Mouse (Mus musculus) WW6 (cell line): ENCODE measurements around the gene Zbtb17.

ENCODE experiments used
- DNase-seq: peaks from one replicate; pipeline ENCODE4 v3.0.0-alpha.2; 2013; ENCODE audit warnings: low read depth, low spot score

The Zbtb17 gene

DNA sequence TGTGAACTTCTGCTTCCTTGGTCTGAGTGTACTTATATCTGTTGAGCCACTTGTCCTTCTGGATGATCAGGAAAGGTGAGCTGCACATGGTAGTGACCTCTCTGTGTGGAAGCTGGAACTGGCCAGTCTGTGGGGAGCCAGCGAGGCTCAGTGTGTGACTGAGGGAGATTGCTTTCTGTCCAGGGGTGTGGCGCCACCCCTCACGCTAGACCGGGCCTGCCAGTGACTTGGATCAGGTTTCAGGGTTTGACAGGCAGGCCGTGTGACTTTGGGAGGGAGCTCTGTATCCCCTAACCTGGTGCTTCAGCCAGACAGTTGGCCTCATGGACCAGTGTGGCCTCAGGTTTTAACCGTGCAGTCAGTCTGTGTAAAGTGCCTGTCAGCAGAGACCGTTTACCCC is 13.8 kb downstream of the Zbtb17 start:
- no peak for DNase-seq

DNA sequence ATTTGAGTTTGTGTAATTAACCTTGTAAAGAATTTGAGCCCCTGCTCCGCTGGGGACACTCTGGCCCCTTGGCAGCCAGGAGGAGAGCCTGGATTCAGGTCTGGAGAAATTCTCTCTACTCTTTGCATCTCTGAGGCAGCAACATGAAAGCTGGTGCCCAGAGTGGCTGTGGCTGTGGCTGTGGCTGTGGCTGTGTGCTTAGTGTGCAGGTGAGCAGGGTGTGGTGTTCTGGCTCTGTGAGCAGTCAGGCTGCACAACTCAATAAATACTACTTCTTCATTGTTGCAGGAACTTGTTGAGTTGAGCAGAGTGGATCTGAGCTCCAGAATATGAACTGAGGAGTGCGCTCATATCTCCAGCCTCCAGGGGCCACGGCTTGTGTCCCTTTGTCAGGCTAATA is 14.4 kb downstream of the Zbtb17 start:
- no peak for DNase-seq

DNA sequence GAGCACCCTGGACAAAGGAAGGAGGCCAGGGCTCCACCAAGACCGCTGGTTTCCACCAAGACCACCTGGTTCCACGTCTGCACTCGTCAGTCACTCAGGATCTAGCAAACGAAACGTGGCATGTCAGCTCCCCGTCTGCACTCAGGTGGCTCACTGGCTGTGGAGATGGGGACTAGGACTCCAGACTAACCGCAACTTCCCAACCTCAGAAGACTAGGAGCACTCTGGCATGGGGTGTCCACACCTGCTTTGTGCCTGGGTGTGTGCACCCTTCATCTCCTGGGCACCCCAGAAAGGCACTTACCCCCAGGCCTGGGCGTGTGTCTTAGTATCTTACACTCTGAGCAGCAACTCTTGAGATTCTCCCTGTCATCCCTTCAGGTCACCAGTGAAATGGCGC is 15.3 kb downstream of the Zbtb17 start:
- no peak for DNase-seq

DNA sequence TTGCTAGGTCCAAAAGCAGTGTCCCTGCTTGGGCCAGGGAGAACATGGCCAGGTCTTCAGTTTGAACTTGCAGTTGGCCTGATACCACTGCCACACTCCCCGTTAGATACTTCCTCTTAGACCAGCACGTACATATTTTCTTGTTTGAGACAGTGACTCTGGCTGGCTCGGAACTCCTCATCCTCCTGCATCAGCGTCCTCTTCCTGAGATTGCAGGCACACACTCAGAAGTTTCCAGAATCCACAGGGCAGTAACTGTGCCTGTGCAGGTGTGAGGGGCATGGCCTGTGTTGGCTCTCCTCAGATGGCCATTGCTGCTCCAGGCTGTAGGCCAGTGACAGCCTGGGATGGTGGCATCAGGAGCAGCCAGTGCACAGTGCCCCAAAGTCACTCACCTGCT is 16.0 kb downstream of the Zbtb17 start:
- DNase-seq, result no peak

DNA sequence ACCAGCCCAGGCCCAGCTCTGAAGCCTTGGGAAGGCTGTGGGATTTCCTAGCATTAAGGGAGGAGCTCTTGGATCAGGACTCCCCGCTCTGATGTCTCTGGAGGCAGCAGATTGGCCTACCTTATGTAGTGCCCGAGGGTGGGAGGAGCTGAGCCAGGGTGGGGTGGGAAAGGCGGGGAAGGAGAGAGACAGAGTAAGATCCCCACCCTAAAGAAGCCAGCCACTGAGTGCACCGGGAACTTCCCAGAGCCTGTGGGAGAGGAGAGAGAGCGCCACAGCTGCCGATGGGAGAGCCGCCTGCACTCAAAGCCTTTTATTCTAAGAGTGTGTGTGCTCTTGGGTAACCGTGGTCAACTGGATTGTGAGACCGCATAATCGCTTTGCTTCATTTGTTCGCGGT is 16.6 kb downstream of the Zbtb17 start:
- DNase-seq, result no peak

DNA sequence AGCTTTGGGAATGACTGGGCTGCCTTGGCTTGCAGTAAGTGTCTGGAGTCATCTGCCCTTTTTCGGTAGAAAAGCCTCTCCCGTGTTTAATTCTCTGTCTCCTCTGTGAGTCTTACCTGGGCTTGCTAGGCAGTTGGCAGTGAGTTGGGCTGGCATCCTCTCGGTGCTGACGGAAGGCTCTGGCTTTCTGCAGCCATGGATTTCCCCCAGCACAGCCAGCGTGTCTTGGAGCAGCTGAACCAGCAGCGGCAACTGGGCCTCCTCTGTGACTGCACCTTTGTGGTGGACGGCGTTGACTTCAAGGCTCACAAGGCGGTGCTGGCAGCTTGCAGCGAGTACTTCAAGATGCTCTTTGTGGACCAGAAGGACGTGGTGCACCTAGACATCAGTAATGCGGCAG is 17.1 kb downstream of the Zbtb17 start:
- DNase-seq, result no peak

DNA sequence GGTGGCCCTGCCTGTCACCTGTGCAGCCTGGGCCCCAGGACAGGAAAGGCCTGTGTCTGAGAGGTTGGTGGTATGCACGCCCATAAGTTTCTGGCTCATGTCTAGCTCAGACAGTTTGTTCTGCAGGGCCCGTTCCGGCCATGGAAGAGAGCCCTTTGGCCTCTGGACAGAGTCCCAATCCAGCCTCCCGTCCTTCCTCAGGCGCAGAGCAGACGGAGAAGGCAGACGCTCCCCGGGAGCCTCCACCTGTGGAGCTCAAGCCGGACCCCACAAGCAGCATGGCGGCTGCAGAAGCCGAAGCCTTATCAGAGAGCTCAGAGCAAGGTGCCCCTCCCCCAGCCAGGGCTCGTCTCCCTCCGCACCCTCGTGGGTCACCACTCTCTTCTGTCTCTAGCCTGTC is 19.0 kb downstream of the Zbtb17 start:
- DNase-seq, result no peak

DNA sequence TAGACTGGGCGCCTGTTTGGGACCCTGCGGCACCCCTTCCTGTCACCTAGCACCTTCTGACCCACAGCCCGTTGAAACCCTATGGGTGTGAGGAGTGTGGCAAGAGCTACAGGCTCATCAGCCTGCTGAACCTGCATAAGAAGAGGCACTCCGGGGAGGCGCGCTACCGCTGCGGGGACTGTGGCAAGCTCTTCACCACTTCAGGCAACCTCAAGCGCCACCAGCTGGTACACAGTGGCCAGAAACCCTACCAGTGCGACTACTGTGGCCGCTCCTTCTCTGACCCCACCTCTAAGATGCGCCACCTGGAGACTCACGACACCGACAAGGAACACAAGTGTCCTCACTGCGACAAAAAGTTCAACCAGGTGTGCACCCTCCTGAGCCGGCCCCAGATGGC is 20.3 kb downstream of the Zbtb17 start:
- no peak for DNase-seq

DNA sequence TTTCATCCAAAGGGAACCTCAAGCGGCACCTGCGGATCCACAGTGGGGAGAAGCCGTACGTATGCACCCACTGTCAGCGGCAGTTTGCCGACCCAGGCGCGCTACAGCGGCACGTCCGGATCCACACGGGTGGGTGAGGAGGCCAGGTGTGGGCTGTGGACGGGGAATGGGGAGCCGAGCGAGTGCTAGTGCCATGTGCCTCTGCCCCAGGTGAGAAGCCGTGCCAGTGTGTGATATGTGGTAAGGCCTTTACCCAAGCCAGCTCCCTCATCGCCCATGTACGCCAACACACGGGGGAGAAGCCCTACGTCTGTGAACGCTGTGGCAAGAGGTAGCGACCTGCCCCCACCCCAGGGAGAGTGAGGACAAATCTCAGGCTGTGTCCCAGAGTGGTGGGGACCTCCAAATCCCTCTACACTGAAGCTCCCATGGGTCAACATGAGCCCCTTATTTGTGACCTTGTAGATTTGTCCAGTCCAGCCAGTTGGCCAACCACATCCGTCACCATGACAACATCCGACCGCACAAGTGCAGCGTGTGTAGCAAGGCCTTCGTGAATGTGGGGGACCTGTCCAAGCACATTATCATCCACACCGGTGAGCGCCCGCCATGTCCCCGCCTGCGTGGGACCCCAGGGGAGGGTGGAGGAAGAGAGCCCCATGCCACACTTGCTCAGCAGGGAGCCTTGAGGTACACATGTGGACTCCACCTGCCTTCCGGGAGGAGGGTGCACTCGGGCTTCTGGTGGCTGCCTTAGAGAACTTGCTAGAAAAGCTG is 21.2 kb downstream of the Zbtb17 start:
- DNase-seq, result no peak

DNA sequence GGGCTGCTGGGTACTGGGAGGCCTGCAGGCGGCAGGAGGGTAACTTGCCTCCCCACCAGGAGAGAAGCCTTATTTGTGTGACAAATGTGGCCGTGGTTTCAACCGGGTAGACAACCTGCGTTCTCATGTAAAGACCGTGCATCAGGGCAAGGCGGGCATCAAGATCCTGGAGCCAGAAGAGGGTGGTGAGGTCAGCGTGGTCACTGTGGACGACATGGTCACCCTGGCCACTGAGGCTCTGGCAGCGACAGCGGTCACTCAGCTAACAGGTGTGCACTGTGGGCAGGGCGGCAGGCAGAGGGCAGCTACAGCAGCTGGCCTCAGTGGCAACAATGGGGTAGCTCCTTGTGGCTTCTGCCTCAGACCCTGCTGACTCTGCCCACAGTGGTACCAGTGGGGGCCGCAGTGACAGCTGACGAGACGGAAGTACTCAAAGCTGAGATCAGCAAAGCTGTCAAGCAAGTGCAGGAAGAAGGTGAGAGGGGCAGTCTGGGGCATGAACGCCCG is 21.9 kb downstream of the Zbtb17 start:
- DNase-seq, result no peak

DNA sequence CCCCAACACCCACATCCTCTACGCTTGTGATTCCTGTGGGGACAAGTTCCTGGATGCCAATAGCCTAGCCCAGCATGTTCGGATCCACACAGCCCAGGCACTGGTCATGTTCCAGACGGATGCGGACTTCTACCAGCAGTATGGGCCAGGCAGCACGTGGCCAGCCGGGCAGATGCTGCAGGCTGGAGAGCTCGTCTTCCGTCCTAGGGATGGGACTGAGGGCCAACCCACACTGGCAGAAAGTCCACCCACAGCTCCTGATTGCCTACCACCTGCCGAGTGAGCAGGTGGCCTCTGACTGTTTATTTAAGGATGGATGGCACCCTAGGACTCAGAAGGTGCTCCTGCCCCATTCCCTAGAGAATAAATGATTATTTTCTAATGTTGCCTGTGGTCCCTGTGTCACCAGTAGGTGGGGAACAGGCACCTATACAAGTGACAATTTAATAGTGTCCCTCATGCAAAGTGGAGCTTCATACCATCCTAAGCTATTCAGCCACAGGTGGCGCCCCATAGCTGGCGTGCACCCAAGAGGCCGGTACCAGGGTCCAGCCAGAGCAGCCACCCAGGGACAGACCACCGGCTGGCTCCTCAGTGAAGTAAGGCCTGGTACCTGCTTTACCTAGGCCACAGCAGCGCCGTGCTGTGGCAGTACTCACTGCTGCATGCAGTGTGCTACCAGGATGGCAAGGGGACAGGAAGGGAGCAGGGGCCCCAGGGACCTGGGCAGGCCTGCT is 22.6 kb downstream of the Zbtb17 start:
- DNase-seq, result no peak

DNA sequence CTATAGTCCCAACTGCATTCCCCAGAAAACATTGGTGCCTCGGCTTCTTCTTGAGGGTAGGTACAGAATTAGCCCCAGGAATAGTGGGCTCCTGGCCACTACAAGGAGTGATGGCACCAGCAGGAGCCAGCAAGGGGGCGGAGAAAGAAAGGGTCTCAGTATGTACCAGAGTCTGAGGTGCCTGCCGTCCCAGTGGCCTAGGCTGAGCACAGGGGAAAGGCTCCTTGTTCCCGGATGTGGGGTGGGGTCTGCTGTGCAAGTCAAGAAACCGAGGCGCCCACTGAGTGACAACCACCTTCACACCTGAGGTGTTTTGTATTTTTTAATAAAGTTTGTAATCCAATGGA is 23.1 kb downstream of the Zbtb17 start:
- DNase-seq, result no peak

DNA sequence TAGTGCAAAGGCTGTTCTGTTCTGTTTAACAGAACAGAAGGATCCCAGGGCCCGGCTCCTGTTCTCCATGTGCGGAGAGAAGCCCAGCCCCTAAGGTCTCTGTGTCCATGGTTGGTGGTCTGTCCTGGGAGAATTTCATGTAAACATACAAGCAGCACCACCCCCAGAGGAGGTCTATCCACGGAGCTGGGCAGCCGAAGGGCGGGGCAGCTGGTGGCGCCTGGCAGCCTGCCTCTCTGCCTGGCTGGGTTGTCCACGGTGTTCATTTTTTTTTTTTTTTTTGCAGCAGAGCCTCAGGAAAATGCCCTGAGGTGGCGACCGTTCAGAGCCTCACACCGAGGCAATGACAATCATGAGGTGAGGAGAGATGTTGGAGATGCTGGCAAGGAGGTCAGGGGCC is 24.1 kb downstream of the Zbtb17 start:
- no peak for DNase-seq

DNA sequence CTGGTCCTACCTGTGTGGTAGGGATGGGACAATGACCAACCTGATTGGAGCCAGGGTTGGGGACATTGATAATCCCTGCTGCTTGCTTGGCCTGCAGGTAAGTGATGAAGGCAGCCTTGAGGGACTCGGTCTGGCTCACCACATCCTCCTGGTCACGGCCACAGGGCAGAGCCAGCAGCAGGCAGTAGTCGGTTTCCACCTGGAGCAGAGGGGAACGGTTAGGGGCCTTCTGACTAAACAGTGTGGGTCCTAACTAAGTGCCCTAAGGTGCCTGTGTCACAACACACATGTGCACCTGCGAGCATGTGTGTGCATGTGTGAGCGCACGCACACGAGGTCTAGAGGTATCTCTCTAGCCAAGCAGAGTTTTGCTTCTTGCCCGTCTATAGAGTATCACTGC is 24.9 kb downstream of the Zbtb17 start:
- no peak for DNase-seq

DNA sequence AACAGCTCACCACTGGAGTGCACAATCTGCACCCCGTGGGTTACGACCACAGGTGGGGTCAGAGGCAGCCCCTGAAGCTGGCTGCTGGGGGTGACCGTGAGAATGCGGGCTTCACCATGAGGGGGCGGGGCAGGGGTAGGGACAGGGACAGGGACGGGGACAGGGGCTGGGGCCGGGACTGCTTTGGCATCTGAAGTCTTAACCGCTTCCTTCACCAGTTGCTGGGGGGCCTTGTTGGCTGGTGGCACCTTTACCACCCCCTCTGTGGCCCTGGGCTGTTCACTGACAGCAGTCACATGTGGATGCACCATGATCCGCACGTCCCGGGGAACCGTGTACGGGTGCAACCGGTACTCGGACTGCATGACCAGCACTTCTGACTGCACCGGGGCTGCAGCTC is 27.0 kb downstream of the Zbtb17 start:
- DNase-seq, result no peak

DNA sequence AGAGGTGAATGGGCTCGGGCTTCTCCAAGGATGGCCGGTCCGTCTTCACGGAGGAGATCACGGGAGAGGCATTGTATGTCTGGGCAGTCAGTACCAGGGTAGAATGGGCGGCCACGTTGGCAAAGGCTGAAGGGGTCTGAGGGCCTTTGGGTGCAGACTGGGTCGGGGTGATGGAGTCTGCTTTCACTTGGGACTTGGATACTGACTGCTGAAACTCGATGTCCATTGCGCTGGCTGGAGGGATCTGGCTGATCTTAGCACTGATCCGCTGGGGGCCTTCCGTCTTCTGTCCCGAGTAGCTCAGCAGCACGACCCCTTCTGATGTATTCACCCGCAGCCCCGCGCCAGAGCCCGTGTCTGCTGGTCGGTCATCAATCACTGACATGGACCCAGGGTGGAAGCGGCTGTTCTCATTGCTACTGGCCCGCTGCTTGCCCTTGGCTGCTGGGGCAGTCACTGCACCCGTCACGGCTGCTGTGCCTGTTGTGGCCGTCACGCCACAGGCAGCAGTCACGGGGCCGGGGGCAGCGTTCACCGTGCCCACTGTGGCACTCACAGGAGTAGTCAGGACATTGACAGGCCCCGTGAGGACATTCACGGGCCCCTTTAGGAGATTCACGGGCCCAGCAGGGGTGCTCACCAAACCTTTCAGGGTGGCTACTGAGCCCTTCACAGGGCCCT is 28.3 kb downstream of the Zbtb17 start:
- no peak for DNase-seq

DNA sequence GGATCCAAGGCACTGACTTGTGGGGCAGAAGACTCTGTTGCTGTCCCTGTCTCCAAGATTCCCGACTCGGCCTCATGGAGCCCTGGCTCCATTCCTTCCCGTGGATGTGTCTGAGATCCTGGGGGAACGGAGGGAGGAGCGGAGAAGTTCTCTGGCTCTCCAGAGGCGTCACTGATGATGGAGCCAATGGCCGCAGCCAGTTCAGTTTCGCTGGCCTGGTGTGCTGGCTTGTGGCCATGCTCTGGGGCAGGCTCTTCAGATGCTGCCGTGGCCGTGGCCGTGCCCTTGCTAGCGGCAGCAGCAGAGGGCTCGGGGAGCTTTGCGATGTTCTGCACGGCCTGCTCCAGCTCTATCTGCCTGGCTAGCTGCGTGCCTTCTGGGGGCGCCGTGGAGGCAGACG is 30.0 kb downstream of the Zbtb17 start:
- DNase-seq, result no peak

DNA sequence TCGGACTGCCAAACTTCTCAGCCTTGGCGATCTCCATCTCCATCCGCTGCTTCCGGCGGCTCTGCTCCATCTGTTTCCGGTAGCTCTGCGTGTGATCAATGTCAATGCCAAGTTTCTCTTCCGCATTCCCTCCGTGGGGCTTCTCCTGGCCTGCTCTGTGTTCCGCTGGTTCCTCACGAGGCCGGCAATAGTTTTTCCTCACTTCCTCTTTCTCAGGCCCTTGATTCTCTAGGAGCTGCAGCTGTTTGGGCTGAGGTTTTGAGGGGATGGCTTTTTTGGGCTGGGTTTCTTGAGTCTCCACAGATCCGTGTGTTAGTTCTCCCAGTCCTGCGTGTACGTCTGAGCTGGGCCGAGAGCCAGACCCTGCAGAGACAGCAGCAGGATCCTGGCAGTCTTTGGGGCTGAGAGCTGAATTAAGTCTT is 33.2 kb downstream of the Zbtb17 start:
- no peak for DNase-seq

DNA sequence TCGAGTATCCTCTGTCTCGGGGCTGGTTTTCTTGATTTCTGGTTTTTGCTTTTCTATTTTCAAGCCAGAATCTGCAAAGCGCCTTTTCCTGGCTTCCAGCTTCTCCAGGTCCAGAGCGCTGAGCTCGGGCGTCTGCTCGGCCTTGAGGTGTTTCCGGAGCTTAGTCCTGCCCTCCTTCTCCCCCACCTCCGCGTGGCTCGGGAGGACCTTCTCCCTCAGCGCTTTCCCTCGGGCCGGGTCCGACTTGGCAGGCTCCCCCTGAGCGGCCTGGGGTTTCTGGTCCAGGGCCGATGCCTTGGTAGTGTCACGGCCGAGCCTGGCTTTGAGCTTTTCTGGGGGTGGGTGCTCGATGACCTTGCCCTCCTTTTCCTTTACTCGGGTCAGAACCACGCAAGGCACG is 33.8 kb downstream of the Zbtb17 start:
- no peak for DNase-seq

DNA sequence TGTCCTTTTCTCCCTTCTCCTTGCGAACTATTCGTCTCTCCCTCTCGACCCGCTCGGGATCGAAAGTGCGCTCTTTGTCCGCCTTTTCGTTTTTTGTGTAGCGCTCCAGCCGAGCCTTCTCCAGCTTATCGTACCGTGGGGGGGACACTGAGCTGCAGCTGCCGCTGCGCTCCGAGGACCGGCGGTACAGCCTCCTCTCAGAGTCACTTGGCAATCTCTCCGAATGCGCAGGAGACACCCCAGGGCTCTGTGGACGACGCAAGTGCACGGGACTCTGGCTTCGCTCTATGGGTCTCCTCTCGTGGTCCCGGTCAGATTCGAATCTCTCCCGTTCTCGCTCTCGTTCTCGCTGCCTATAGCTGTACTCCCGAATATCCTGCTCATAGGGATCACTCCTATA is 34.3 kb downstream of the Zbtb17 start:
- DNase-seq, result no peak

DNA sequence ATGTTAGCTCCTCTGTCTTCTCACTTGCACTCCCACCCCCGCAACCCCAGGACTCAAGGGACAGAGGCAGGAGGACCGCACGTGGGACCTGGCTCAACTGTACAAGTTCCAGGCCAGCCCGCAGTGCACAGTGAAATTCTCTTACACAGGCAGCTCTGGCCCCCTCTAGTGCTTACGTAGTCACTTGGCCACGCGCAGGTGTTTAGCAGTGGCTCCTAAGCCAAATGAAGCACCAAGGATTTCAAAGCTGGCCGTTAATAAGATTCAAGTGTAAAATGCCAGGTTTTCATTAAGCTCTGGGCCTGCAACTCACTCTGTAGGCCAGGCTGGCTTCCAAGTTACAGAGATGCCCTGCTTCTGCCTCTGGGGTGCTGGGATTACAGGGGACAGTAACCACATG is 35.0 kb downstream of the Zbtb17 start:
- DNase-seq, result no peak

DNA sequence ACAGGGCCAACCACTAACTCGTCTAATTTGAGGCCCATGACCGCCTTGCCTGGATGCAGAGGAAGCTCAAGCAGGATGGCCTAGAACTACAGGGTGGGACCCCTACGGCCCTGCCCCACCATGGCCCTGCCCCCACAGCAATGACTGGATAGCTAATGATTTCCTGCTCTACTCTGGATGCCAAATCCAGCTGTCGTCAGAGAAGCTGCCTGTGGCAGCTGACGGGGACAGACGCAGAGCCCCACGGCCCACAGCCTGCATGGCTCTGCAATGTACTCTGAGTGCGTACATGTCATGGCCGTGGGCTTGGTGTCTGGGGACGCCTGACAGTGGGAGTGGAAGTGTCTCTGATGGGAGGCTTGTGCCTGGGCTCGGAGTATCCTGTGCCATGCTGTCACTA is 39.6 kb downstream of the Zbtb17 start:
- DNase-seq, result no peak

DNA sequence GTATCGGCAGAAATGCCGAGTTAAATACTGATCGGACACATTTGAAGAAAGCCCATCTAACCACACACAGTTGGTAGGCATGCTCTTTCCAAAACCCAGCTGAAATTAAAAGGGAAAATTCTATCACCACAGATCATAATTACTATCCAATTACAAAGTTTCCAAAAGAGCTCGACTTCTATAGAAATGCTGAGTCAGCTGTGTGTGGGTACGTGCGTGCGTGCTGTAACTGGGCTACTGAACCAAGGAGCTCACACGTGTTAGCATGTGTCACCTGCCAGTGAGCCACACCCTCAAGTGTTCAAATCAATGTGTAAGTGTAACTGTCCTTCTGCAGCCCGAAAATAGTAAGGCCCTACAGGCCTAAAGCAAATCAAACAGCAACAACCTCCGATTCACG is 43.1 kb downstream of the Zbtb17 start:
- DNase-seq, result no peak
